Mouse (Mus musculus) forebrain, embryonic 10.5 days (tissue): ENCODE measurements around the gene Ppy. TPM values are rescaled to one million over a fixed set of nuclear protein-coding genes. Genes with fewer than 3 reads are reported as not detected.

Source experiments
- DNase-seq: peaks from one replicate; pipeline ENCODE4 v3.0.0-alpha.2; 2017; ENCODE audit warnings: low spot score; ENCODE audit errors: extremely low spot score
- H3K27ac ChIP-seq: fragments of 300-500 bp; sonication (generic); 2 replicates; pipeline ENCODE4 v1.5.1; 2016; ENCODE audit warnings: mild to moderate bottlenecking
- H3K27me3 ChIP-seq: fragments of 300-500 bp; sonication (generic); 2 replicates; pipeline ENCODE4 v1.6.1; 2016; ENCODE audit warnings: mild to moderate bottlenecking; ENCODE audit not compliant: poor library complexity, severe bottlenecking
- H3K36me3 ChIP-seq: fragments of 300-500 bp; sonication (generic); replicated peaks from 2 replicates; pipeline ENCODE4 v1.6.1; 2016; ENCODE audit warnings: mild to moderate bottlenecking, moderate library complexity
- H3K4me1 ChIP-seq: fragments of 300-500 bp; sonication (generic); 2 replicates; pipeline ENCODE4 v1.6.1; 2016
- H3K4me3 ChIP-seq: fragments of 300-500 bp; sonication (generic); 2 replicates; pipeline ENCODE4 v1.5.1; 2016; ENCODE audit warnings: mild to moderate bottlenecking, moderate library complexity
- H3K9me3 ChIP-seq: fragments of 300-500 bp; sonication (generic); 2 replicates; pipeline ENCODE4 v1.6.1; 2016; ENCODE audit warnings: mild to moderate bottlenecking, moderate library complexity
- WGBS: fragments of 180-500 bp; shearing (Covaris S2); methylation state at CpG from one replicate; pipeline ENCODE4 v1.1.7; 2016; 5-methylcytosine and 5-hydroxymethylcytosine counted together
- polyA plus RNA-seq: library from polyadenylated mRNA; unstranded; fragments of >200 nt; fragmentation: Nextera tagmentation; extraction: Ambion mirVana; gene quantifications from 2 replicates; pipeline ENCODE4 v1.2.1, GENCODE M21; 2016

Ppy gene
- not detected in 2 replicates for polyA plus RNA-seq

DNA sequence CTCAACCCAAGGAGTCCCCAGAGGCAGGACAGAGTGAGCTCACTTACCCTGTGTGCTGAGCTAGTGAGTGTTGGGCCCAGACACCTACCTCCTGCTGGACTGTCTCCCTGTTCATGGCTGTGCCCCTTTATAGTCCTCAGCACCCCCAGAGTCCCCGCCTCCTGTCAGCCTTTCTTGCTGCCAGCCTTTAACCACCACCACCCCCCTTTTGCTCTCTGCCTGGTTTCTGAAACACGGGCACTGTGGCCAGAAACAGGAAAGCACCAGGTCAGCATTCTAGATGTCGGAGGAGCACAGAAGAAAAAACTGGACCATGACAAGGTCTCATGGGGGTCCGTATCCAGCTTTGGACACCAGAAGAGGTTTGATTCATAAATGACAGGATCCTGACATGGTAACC, at the start of gene Ppy:
Gene Ppy, minus strand, starts transcription at position 101 of the 400 bp plus-strand sequence.
- no peak within 1 kb of the TSS for H3K4me3 ChIP-seq
- no peak for DNase-seq
- peaks cover 89% of the 10 kb centered on the region for H3K27me3 ChIP-seq
- H3K4me1 ChIP-seq = peaks cover 31% of the 10 kb centered on the region
- H3K9me3 ChIP-seq = no peaks in the 10 kb centered on the region
- H3K36me3 ChIP-seq = no peaks in the 10 kb centered on the region
- 90% methylated on average over 4 of the region's 4 CpGs for WGBS
- no peak within 1 kb of the TSS for H3K27ac ChIP-seq

GRCm38 (mm10) chr11:102147213-102147989, 46.3 kb upstream of the Ppy start:
- H3K9me3 ChIP-seq = no peaks in the 10 kb centered on the region
- no peak overlapping the region for H3K27ac ChIP-seq
- peaks cover 2% of the 10 kb centered on the region; the same call in 1 of the 2 replicates for H3K36me3 ChIP-seq
- no peak for DNase-seq
- WGBS = 14% methylated on average over 34 of the region's 34 CpGs
- H3K4me3 ChIP-seq = peak overlapping the region; percentile 33
- H3K27me3 ChIP-seq = peaks cover 75% of the 10 kb centered on the region
- peaks cover 30% of the 10 kb centered on the region for H3K4me1 ChIP-seq

GRCm38 (mm10) chr11:102146531-102146930, 45.4 kb upstream of the Ppy start:
- Histone ChIP-seq H3K4me1 (peaks cover 30% of the 10 kb centered on the region), H3K36me3 (no peaks in the 10 kb centered on the region), H3K4me3 (peak overlapping the region; percentile 44), H3K9me3 (no peaks in the 10 kb centered on the region), H3K27ac (no peak overlapping the region), H3K27me3 (peaks cover 80% of the 10 kb centered on the region)
- WGBS = 12% methylated on average over 17 of the region's 17 CpGs
- no peak for DNase-seq

DNA sequence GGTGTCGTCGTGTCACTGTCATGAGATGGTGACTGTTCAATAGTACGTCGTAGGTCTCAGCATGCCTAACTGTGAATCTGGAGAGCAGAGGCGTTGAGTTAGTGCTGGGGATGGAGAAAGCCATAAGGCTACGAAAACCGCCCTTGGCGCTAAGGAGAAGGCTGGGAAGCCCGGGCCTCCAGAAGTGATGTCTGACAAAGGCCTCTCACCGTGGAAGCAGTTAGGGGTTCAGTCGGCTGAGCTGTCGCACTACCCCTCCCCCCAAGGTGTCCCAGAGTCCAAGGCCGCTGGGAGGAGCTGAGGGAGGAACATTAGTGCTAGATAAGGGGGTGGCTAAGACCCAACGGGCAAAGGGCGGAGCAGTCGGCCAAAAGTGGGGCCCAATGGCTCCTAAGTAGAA, 44.9 kb upstream of the Ppy start:
- no peak for DNase-seq
- WGBS = 4% methylated on average over 16 of the region's 16 CpGs
- H3K27me3 ChIP-seq = peaks cover 80% of the 10 kb centered on the region
- H3K9me3 ChIP-seq = no peaks in the 10 kb centered on the region
- H3K4me1 ChIP-seq = peaks cover 30% of the 10 kb centered on the region
- H3K36me3 ChIP-seq = no peaks in the 10 kb centered on the region
- H3K4me3 ChIP-seq = peak overlapping the region; percentile 44
- no peak overlapping the region for H3K27ac ChIP-seq

DNA sequence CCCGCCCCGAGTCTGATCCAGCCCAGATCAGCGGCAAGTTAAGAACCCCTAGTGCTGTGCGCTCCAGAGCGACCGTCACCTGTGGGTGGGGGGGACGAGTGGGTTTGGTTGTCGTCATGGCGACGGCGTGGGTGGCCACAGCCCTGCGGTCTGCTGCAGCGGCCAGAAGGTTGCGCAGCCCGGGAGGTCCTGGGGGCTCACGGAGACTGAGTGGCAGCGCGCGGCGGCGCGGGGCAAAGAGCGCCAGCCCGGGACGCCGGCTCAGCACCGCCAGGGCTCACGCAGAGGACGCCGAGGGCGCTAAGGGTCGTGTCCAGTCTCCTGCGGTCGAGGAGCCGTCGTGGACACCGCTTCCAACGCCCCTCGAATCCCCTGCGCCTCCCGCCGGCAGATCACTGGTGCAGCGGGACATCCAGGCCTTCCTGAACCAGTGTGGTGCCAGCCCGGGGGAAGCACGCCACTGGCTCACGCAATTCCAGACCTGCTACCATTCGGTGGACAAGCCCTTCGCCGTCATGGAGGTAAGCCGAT, 44.4 kb upstream of the Ppy start, which contains the start of gene Nags:
Gene Nags, plus strand, starts transcription at position 43 of the 531 bp plus-strand sequence.
- Histone ChIP-seq H3K4me1 (peaks cover 30% of the 10 kb centered on the region), H3K36me3 (no peaks in the 10 kb centered on the region), H3K9me3 (no peaks in the 10 kb centered on the region), H3K4me3 (peak within 1 kb of the TSS; percentile 44), H3K27ac (no peak within 1 kb of the TSS), H3K27me3 (peaks cover 80% of the 10 kb centered on the region)
- 3% methylated on average over 50 of the region's 50 CpGs for WGBS
- DNase-seq = no peak

DNA sequence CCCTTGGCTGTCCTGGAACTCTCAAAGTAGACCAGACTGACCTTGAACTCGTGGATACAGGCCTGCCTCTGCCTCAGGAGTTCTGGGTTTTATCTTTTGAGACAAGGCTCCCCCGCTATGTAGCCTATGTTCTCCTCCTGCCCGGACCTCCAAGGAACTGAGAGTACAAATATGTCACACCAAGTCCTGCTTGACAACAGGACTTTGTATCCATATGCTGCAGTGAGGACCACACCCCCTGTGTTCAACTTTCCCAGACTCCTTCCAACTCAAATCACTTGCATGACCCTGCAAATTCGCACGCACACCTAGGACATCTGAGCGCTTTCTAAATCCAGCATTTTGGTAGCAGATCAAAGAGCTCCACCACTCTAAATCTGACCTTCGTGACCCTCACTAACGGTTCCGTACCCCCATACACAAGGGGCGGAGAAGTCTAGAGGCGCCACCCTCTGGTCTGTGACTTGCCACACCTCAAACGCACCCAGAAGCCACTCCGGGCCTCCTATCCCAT, 43.9 kb upstream of the Ppy start:
- H3K4me1 ChIP-seq = peaks cover 30% of the 10 kb centered on the region

DNA sequence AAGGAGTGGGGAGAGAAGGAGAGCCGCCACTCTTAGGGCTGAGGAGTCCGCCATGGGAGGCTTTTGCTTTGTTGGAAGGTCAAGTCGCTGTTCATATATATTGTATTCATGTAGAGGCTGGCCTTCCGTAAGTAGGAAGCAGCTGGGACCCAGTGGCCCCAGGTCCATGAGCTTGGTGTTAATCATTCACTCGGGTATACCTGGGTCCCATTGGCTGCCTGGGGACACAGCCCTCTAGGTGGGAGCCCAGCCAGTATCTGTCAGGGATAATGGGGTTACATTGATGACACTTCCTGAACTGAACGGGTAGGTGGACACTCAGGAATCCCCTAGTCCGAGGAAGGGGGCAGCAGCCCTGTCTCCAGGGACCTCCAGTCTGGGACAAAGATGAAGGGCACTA, 41.2 kb upstream of the Ppy start:
- WGBS = 77% methylated on average over 7 of the region's 7 CpGs
- no peak for DNase-seq
- Histone ChIP-seq H3K27me3 (peaks cover 78% of the 10 kb centered on the region), H3K4me3 (no peak overlapping the region), H3K9me3 (no peaks in the 10 kb centered on the region), H3K4me1 (peaks cover 29% of the 10 kb centered on the region), H3K36me3 (no peaks in the 10 kb centered on the region), H3K27ac (no peak overlapping the region)

More for the DNA sequence above, 43.9 kb upstream of the Ppy start:
- DNase-seq = no peak
- peaks cover 81% of the 10 kb centered on the region for H3K27me3 ChIP-seq
- 22% methylated on average over 13 of the region's 13 CpGs for WGBS
- H3K4me3 ChIP-seq = peak overlapping the region; percentile 44
- H3K36me3 ChIP-seq = no peaks in the 10 kb centered on the region
- H3K27ac ChIP-seq = no peak overlapping the region
- no peaks in the 10 kb centered on the region for H3K9me3 ChIP-seq

DNA sequence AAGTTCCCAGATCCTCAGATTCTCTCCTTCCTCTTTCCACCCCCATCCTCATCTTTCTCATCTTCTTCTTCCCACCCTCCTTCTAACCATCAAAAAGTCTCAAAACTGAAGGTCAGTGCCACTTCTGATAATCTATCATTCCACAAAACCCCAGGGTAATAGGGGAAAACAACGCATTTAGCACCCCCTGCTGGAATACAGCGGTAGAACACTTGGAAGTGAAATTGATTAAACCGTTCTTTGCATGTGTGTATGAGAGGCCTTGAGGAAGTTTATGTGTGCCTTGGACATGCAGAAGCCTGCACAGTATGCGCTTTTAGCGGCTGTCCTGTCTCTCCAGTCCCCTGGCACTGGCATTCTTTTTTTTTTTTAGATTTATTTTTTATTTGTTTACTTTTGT, 39.4 kb upstream of the Ppy start:
- H3K27me3 ChIP-seq = peaks cover 72% of the 10 kb centered on the region
- H3K4me1 ChIP-seq = peaks cover 10% of the 10 kb centered on the region
- WGBS = 3% methylated on average over 5 of the region's 5 CpGs
- H3K27ac ChIP-seq = no peak overlapping the region
- peak; percentile 67 for DNase-seq
- H3K4me3 ChIP-seq = no peak overlapping the region
- H3K36me3 ChIP-seq = no peaks in the 10 kb centered on the region
- no peaks in the 10 kb centered on the region for H3K9me3 ChIP-seq

- Histone ChIP-seq H3K9me3 (no peaks in the 10 kb centered on the region), H3K4me3 (peak overlapping the region; percentile 42), H3K27ac (peak overlapping the region; percentile 45; the same call in 1 of the 2 replicates), H3K4me1 (peaks cover 16% of the 10 kb centered on the region), H3K36me3 (no peaks in the 10 kb centered on the region), H3K27me3 (peaks cover 63% of the 10 kb centered on the region)
- WGBS = under 1% methylated on average over 18 of the region's 18 CpGs
- peak; percentile 76 for DNase-seq
Observed at GRCm38 (mm10) chr11:102138447-102138740, 37.3 kb upstream of the Ppy start.

- no peak for DNase-seq
- H3K27me3 ChIP-seq = peaks cover 57% of the 10 kb centered on the region
- H3K9me3 ChIP-seq = no peaks in the 10 kb centered on the region
- H3K36me3 ChIP-seq = no peaks in the 10 kb centered on the region
- peaks cover 16% of the 10 kb centered on the region for H3K4me1 ChIP-seq
- WGBS = 46% methylated on average over 13 of the region's 13 CpGs
- H3K4me3 ChIP-seq = peak overlapping the region; percentile 42
- H3K27ac ChIP-seq = peak overlapping the region; percentile 45; the same call in 1 of the 2 replicates
Observed at GRCm38 (mm10) chr11:102137625-102138446, 36.7 kb upstream of the Ppy start.

- no peak overlapping the region for H3K4me3 ChIP-seq
- H3K36me3 ChIP-seq = no peaks in the 10 kb centered on the region
- whole genome bisulfite sequencing = 24% methylated on average over 4 of the region's 4 CpGs
- H3K4me1 ChIP-seq = peaks cover 16% of the 10 kb centered on the region
- no peak for DNase-seq
- peaks cover 46% of the 10 kb centered on the region for H3K27me3 ChIP-seq
- H3K9me3 ChIP-seq = no peaks in the 10 kb centered on the region
- H3K27ac ChIP-seq = no peak overlapping the region
Observed at GRCm38 (mm10) chr11:102134516-102134915, 33.4 kb upstream of the Ppy start.

GRCm38 (mm10) chr11:102117386-102117785, 16.3 kb upstream of the Ppy start:
- Histone ChIP-seq H3K4me1 (no peaks in the 10 kb centered on the region), H3K27me3 (0 out of 2 replicates have a peak, but pooled peaks cover 3% of the 10 kb centered on the region), H3K27ac (no peak overlapping the region), H3K4me3 (no peak overlapping the region), H3K9me3 (no peaks in the 10 kb centered on the region; the same call in 1 of the 2 replicates), H3K36me3 (no peaks in the 10 kb centered on the region)
- no peak for DNase-seq
- 86% methylated on average over 6 of the region's 6 CpGs for WGBS
